8 mouse cellular contexts compared by ENCODE assay signal in the genomic region with DNA sequence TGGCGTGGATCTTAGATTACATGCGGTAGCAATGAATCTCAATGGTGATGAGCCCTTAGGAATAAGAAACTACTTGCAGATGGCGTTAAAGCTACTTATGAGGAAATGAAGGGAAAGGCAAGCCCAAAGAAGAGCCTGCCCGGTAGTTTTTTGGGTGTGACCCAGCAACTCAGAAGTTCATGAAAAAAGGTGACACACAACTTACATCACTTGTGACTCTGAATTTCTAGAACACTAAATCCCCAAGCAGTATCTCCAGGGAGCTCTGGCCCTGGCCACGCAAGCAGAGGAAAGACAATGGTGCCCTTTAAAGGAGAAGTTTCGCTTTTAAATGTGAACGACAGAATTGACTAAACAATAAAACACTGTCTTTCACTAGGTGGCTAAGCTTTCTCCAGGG. TPM values are rescaled to one million over a fixed set of nuclear protein-coding genes. Genes with fewer than 3 reads are reported as not detected.
A peak's percentile ranks its signal among the peaks of the same experiment; 100 is the strongest.
DNase-seq lines count a peak whose midpoint lies in the region; ATAC-seq and TF ChIP-seq lines count a peak whose summit lies in the region.

No protein-coding gene starts in this region.

- peak overlapping the region; percentile 67 for H3K4me3 ChIP-seq in kidney, postnatal 0 days (replicated peaks; ENCODE audit: low read depth, low read length)
- peak overlapping the region; percentile 94 for H3K4me3 ChIP-seq in brown adipose tissue, adult 24 weeks (ENCODE audit: insufficient read depth, low read depth, low read length)
- H3K4me3 ChIP-seq in hindbrain, embryonic 14.5 days (replicated peaks; ENCODE audit: low read length), result peak overlapping the region; percentile 64
- peak overlapping the region; percentile 76 for H3K4me3 ChIP-seq in midbrain, embryonic 15.5 days

- H3K36me3 ChIP-seq in kidney, postnatal 0 days (ENCODE audit: insufficient read depth, low read length), result peaks cover 42% of the 10 kb centered on the region
- peaks cover 60% of the 10 kb centered on the region for H3K36me3 ChIP-seq in hindbrain, embryonic 14.5 days (replicated peaks; ENCODE audit: control insufficient read depth, insufficient read depth)
- H3K36me3 ChIP-seq in midbrain, embryonic 15.5 days (replicated peaks), result peaks cover 34% of the 10 kb centered on the region

- H3K9me3 ChIP-seq in kidney, postnatal 0 days (replicated peaks; ENCODE audit: low read length), result no peaks in the 10 kb centered on the region
- no peaks in the 10 kb centered on the region for H3K9me3 ChIP-seq in hindbrain, embryonic 14.5 days (ENCODE audit: control insufficient read depth, low read length)
- H3K9me3 ChIP-seq in midbrain, embryonic 15.5 days, result no peaks in the 10 kb centered on the region

- no peaks in the 10 kb centered on the region for H3K27me3 ChIP-seq in kidney, postnatal 0 days (ENCODE audit: insufficient read depth, low read length)
- H3K27me3 ChIP-seq in hindbrain, embryonic 14.5 days (ENCODE audit: control insufficient read depth, insufficient read depth, low read length), result no peaks in the 10 kb centered on the region
- no peaks in the 10 kb centered on the region for H3K27me3 ChIP-seq in midbrain, embryonic 15.5 days (replicated peaks)

- TF ChIP-seq CTCF in kidney, postnatal 0 days (IDR thresholded peaks at IDR 0.05; ENCODE audit: low read depth), result no peak

- no peak for ATAC-seq in kidney, postnatal 0 days (replicated peaks; ENCODE audit: low FRiP score, low read depth)
- ATAC-seq in hindbrain, embryonic 14.5 days (ENCODE audit: low FRiP score), result no peak
- no peak for ATAC-seq in midbrain, embryonic 15.5 days (replicated peaks)

- WGBS in kidney, postnatal 0 days, result 9% methylated on average over 7 of the region's 7 CpGs
- WGBS in hindbrain, embryonic 14.5 days, result 12% methylated on average over 7 of the region's 7 CpGs
- WGBS in midbrain, embryonic 15.5 days, result 16% methylated on average over 7 of the region's 7 CpGs

- intact Hi-C loops in gastrocnemius, postnatal 36 days (cut with DNase I), result loop anchor here (5.0 to 10.0 kb wide), 2 partner anchors 259 to 456 kb away; a partner anchor contains a TSS

- peaks cover 9% of the 10 kb centered on the region; the same call in 1 of the 2 replicates for H3K4me1 ChIP-seq in kidney, postnatal 0 days (replicated peaks; ENCODE audit: insufficient read depth, low read length)
- peaks cover 8% of the 10 kb centered on the region for H3K4me1 ChIP-seq in brown adipose tissue, adult 24 weeks (ENCODE audit: control insufficient read depth, insufficient read depth, insufficient read length, low read length)
- peaks cover 22% of the 10 kb centered on the region for H3K4me1 ChIP-seq in hindbrain, embryonic 14.5 days (replicated peaks; ENCODE audit: control insufficient read depth, insufficient read depth, low read length)
- H3K4me1 ChIP-seq in midbrain, embryonic 15.5 days, result peaks cover 36% of the 10 kb centered on the region

- H3K27ac ChIP-seq in kidney, postnatal 0 days, result peak overlapping the region; percentile 84
- peak overlapping the region; percentile 85 for H3K27ac ChIP-seq in brown adipose tissue, adult 24 weeks (replicated peaks; ENCODE audit: low read depth, low read length)
- peak overlapping the region; percentile 92 for H3K27ac ChIP-seq in hindbrain, embryonic 14.5 days
- peak overlapping the region; percentile 89 for H3K27ac ChIP-seq in midbrain, embryonic 15.5 days

- H3K9ac ChIP-seq in kidney, postnatal 0 days (ENCODE audit: low read depth, low read length), result peak overlapping the region; percentile 71
- H3K9ac ChIP-seq in hindbrain, embryonic 14.5 days, result peak overlapping the region; percentile 77
- peak overlapping the region; percentile 63 for H3K9ac ChIP-seq in midbrain, embryonic 15.5 days

- DNase-seq in kidney, postnatal 0 days (ENCODE audit: low spot score), result no peak
- DNase-seq in kidney, postnatal 10 days, result no peak
- no peak for DNase-seq in hindbrain, embryonic 14.5 days (ENCODE audit: low spot score)
- no peak for DNase-seq in adrenal gland, adult 2 months
- no peak for DNase-seq in gastrocnemius, postnatal 36 days
- DNase-seq in layer of hippocampus, postnatal 14 days (ENCODE audit: low spot score in 2 of 2), result no peak

- H3K4me2 ChIP-seq in kidney, postnatal 0 days (ENCODE audit: low read length), result peak overlapping the region; percentile 73
- peak overlapping the region; percentile 64 for H3K4me2 ChIP-seq in hindbrain, embryonic 14.5 days (replicated peaks)
- H3K4me2 ChIP-seq in midbrain, embryonic 15.5 days, result peak overlapping the region; percentile 69

RNA-seq across cellular contexts. Expression of a gene that starts 0.6 kb away (rescaled TPM):
- polyA plus RNA-seq in kidney, postnatal 0 days (2015; fragmentation: Nextera tagmentation; extraction: Ambion mirVana), result 19.6 and 21.2 TPM in 2 replicates
- 7.0 and 8.8 TPM in 2 replicates for polyA plus RNA-seq in brown adipose tissue, adult 24 weeks (2012; ENCODE audit: insufficient read depth, insufficient read length, missing spikeins)
- 15.1 and 15.9 TPM in 2 replicates for polyA plus RNA-seq in hindbrain, embryonic 14.5 days (2014; fragmentation: Nextera tagmentation; extraction: Ambion mirVana)
- polyA plus RNA-seq in midbrain, embryonic 15.5 days (2015; fragmentation: Nextera tagmentation; extraction: Ambion mirVana), result 34.9 and 35.1 TPM in 2 replicates
- 10 to 100 TPM; 23.9 to 26.6 TPM for total RNA-seq in adrenal gland, adult 2 months (2021)
- polyA plus RNA-seq in adrenal gland, adult 2 months (2012; rRNA removed), result 5.1 and 5.2 TPM in 2 replicates
- total RNA-seq in gastrocnemius, postnatal 36 days (2021), result 10 to 100 TPM in 1 of 2 experiments, 1 to 10 TPM in 1; 9.1 to 11.1 TPM
- 10 to 100 TPM; 27.9 to 28.9 TPM for total RNA-seq in layer of hippocampus, postnatal 14 days (2021)

RNA-seq across cellular contexts. Expression of a gene that starts 7.2 kb away (rescaled TPM):
- 38.6 and 42.2 TPM in 2 replicates for polyA plus RNA-seq in kidney, postnatal 0 days (2015; fragmentation: Nextera tagmentation; extraction: Ambion mirVana)
- 9.5 and 10.0 TPM in 2 replicates for polyA plus RNA-seq in brown adipose tissue, adult 24 weeks (2012; ENCODE audit: insufficient read depth, insufficient read length, missing spikeins)
- 113 TPM in 2 replicates for polyA plus RNA-seq in hindbrain, embryonic 14.5 days (2014; fragmentation: Nextera tagmentation; extraction: Ambion mirVana)
- 144 and 152 TPM in 2 replicates for polyA plus RNA-seq in midbrain, embryonic 15.5 days (2015; fragmentation: Nextera tagmentation; extraction: Ambion mirVana)
- 10 to 100 TPM; 48.3 to 56.8 TPM for total RNA-seq in adrenal gland, adult 2 months (2021)
- 45.0 and 45.5 TPM in 2 replicates for polyA plus RNA-seq in adrenal gland, adult 2 months (2012; rRNA removed)
- total RNA-seq in gastrocnemius, postnatal 36 days (2021), result 10 to 100 TPM; 14.4 to 17.2 TPM
- total RNA-seq in layer of hippocampus, postnatal 14 days (2021), result 10 to 100 TPM; 42.9 to 46.5 TPM

RNA-seq across cellular contexts. Expression of a gene that starts 7.3 kb away (rescaled TPM):
- 668 and 686 TPM in 2 replicates for polyA plus RNA-seq in kidney, postnatal 0 days (2015; fragmentation: Nextera tagmentation; extraction: Ambion mirVana)
- 183 and 194 TPM in 2 replicates for polyA plus RNA-seq in brown adipose tissue, adult 24 weeks (2012; ENCODE audit: insufficient read depth, insufficient read length, missing spikeins)
- polyA plus RNA-seq in hindbrain, embryonic 14.5 days (2014; fragmentation: Nextera tagmentation; extraction: Ambion mirVana), result 439 and 494 TPM in 2 replicates
- polyA plus RNA-seq in midbrain, embryonic 15.5 days (2015; fragmentation: Nextera tagmentation; extraction: Ambion mirVana), result 421 and 428 TPM in 2 replicates
- total RNA-seq in adrenal gland, adult 2 months (2021), result 100 to 1,000 TPM; 543 to 545 TPM
- polyA plus RNA-seq in adrenal gland, adult 2 months (2012; rRNA removed), result 233 and 258 TPM in 2 replicates
- 100 to 1,000 TPM; 206 to 267 TPM for total RNA-seq in gastrocnemius, postnatal 36 days (2021)
- 100 to 1,000 TPM; 274 to 302 TPM for total RNA-seq in layer of hippocampus, postnatal 14 days (2021)

RNA-seq across cellular contexts. Expression of a gene that starts 12.9 kb away (rescaled TPM):
- polyA plus RNA-seq in kidney, postnatal 0 days (2015; fragmentation: Nextera tagmentation; extraction: Ambion mirVana), result 37.2 and 39.4 TPM in 2 replicates
- polyA plus RNA-seq in brown adipose tissue, adult 24 weeks (2012; ENCODE audit: insufficient read depth, insufficient read length, missing spikeins), result 25.6 and 26.8 TPM in 2 replicates
- 44.1 and 45.2 TPM in 2 replicates for polyA plus RNA-seq in hindbrain, embryonic 14.5 days (2014; fragmentation: Nextera tagmentation; extraction: Ambion mirVana)
- polyA plus RNA-seq in midbrain, embryonic 15.5 days (2015; fragmentation: Nextera tagmentation; extraction: Ambion mirVana), result 58.4 and 63.5 TPM in 2 replicates
- total RNA-seq in adrenal gland, adult 2 months (2021), result 10 to 100 TPM; 38.4 to 47.9 TPM
- 22.5 and 28.5 TPM in 2 replicates for polyA plus RNA-seq in adrenal gland, adult 2 months (2012; rRNA removed)
- 10 to 100 TPM; 10.7 to 12.3 TPM for total RNA-seq in gastrocnemius, postnatal 36 days (2021)
- total RNA-seq in layer of hippocampus, postnatal 14 days (2021), result 10 to 100 TPM; 32.4 to 38.4 TPM

RNA-seq across cellular contexts. Expression of a gene that starts 13.0 kb away (rescaled TPM):
- polyA plus RNA-seq in kidney, postnatal 0 days (2015; fragmentation: Nextera tagmentation; extraction: Ambion mirVana), result 62.5 and 64.1 TPM in 2 replicates
- 90.6 and 112 TPM in 2 replicates for polyA plus RNA-seq in brown adipose tissue, adult 24 weeks (2012; ENCODE audit: insufficient read depth, insufficient read length, missing spikeins)
- 80.3 and 86.9 TPM in 2 replicates for polyA plus RNA-seq in hindbrain, embryonic 14.5 days (2014; fragmentation: Nextera tagmentation; extraction: Ambion mirVana)
- 83.4 and 85.4 TPM in 2 replicates for polyA plus RNA-seq in midbrain, embryonic 15.5 days (2015; fragmentation: Nextera tagmentation; extraction: Ambion mirVana)
- 100 to 1,000 TPM; 108 to 115 TPM for total RNA-seq in adrenal gland, adult 2 months (2021)
- polyA plus RNA-seq in adrenal gland, adult 2 months (2012; rRNA removed), result 67.9 and 77.7 TPM in 2 replicates
- total RNA-seq in gastrocnemius, postnatal 36 days (2021), result 10 to 100 TPM; 35.5 to 38.8 TPM
- 10 to 100 TPM; 87.5 to 90.6 TPM for total RNA-seq in layer of hippocampus, postnatal 14 days (2021)
